Mouse (Mus musculus): Measurements from ENCODE around the gene Lmntd1. TPM values are rescaled to one million over a fixed set of nuclear protein-coding genes. Genes with fewer than 3 reads are reported as not detected.

Gene Lmntd1
- total and polyA plus RNA-seq, 3 experiments = 0.08 to 0.43 (median 0.26) TPM

- Histone ChIP-seq H3K4me3 (replicated peaks in 1 of 3; ENCODE audit: low read depth in 2 of 3, low read length in 2 of 3, poor library complexity in 1 of 3) (no peak within 1 kb of the TSS), H3K9ac (ENCODE audit: insufficient read depth, low read depth) (no peak within 1 kb of the TSS), H3K27me3 (replicated peaks) (no peaks in the 10 kb centered on the region), H3K79me2 (replicated peaks; ENCODE audit: control insufficient read depth, extremely low read depth, insufficient read depth, poor library complexity, severe bottlenecking) (no peaks in the 10 kb centered on the region), H3K27ac (ENCODE audit: insufficient read depth, low read depth) (no peak within 1 kb of the TSS), H3K36me3 (replicated peaks in 1 of 2; ENCODE audit: control insufficient read depth in 1 of 2, insufficient read depth in 1 of 2, low read length in 1 of 2) (no peaks in the 10 kb centered on the region), H3K4me2 (ENCODE audit: insufficient read depth, low read depth, poor library complexity, severe bottlenecking) (peak within 1 kb of the TSS; percentile 61), H3K4me1 (ENCODE audit: control insufficient read depth in 1 of 2, insufficient read depth in 2 of 2) (peaks cover 0 to 18% of the 10 kb centered on the region in 2 experiments; a peak in 2 of 4 replicates), H3K9me3 (replicated peaks; ENCODE audit: low read length) (no peaks in the 10 kb centered on the region)
- dilution Hi-C loops (cut with MboI; ENCODE audit: extremely low pct_ligation_motif_present, extremely low pct_unique_long_range_greater_than_20kb, low sequenced_read_pairs) (no loop called here), in situ Hi-C loops (cut with MboI; ENCODE audit: low pct_ligation_motif_present, low pct_unique_long_range_greater_than_20kb, low sequenced_read_pairs) (no loop called here)
- TF ChIP-seq TCF12 (IDR thresholded peaks at IDR 0.05; ENCODE audit: low read depth, low read length) = no peak
- TF ChIP-seq ZKSCAN1 (IDR thresholded peaks at IDR 0.05; ENCODE audit: borderline replicate concordance, low read depth, low read length) = no peak
- TF ChIP-seq EP300 (IDR thresholded peaks at IDR 0.05; ENCODE audit: low read length) = no peak
- no peak for TF ChIP-seq USF2 (conservative IDR thresholded peaks at IDR 0.05; ENCODE audit: low read depth, low read length)
- no peak for TF ChIP-seq MAZ (IDR thresholded peaks at IDR 0.05; ENCODE audit: low read depth, low read length)
- no peak for TF ChIP-seq CTCF (conservative IDR thresholded peaks at IDR 0.05 in 1 of 2, IDR thresholded peaks at IDR 0.05 in 1 of 2; ENCODE audit: low read depth in 2 of 2, low read length in 2 of 2)
- TF ChIP-seq GABPA (IDR thresholded peaks at IDR 0.05; ENCODE audit: insufficient replicate concordance, low read depth, low read length) = no peak
- no peak for TF ChIP-seq ZC3H11A (IDR thresholded peaks at IDR 0.05; ENCODE audit: low read depth, low read length)
- TF ChIP-seq ELF1 (IDR thresholded peaks at IDR 0.05; ENCODE audit: low read depth, low read length) = no peak
- TF ChIP-seq PAX5 (IDR thresholded peaks at IDR 0.05; ENCODE audit: low read length) = no peak
- TF ChIP-seq SIN3A (IDR thresholded peaks at IDR 0.05; ENCODE audit: low read length) = no peak
- no peak for TF ChIP-seq RAD21 (IDR thresholded peaks at IDR 0.05; ENCODE audit: low read depth, low read length)
- TF ChIP-seq TBP (conservative IDR thresholded peaks at IDR 0.05; ENCODE audit: low read depth, low read length) = no peak
- no peak for TF ChIP-seq CHD1 (IDR thresholded peaks at IDR 0.05; ENCODE audit: low read depth, low read length)
- no peak for DNase-seq (ENCODE audit: extremely low read depth)
Measured at GRCm38 (mm10) chr6:145615666-145616210, 1.6 kb upstream of the Lmntd1 start, which contains the start of gene Tuba3b. Tuba3b (plus strand) TSS chr6:145615757.

GRCm38 (mm10) chr6:145612611-145613010, 1.5 kb downstream of the Lmntd1 start:
- H3K9ac ChIP-seq (ENCODE audit: insufficient read depth, low read depth) = no peak overlapping the region
- H3K79me2 ChIP-seq (replicated peaks; ENCODE audit: control insufficient read depth, extremely low read depth, insufficient read depth, poor library complexity, severe bottlenecking) = no peaks in the 10 kb centered on the region
- no peaks in the 10 kb centered on the region for H3K27me3 ChIP-seq (replicated peaks)
- H3K27ac ChIP-seq (ENCODE audit: insufficient read depth, low read depth) = no peak overlapping the region
- in situ Hi-C loops (cut with MboI; ENCODE audit: low pct_ligation_motif_present, low pct_unique_long_range_greater_than_20kb, low sequenced_read_pairs) (no loop called here), dilution Hi-C loops (cut with MboI; ENCODE audit: extremely low pct_ligation_motif_present, extremely low pct_unique_long_range_greater_than_20kb, low sequenced_read_pairs) (no loop called here)
- no peaks in the 10 kb centered on the region for H3K9me3 ChIP-seq (replicated peaks; ENCODE audit: low read length)
- H3K4me1 ChIP-seq (ENCODE audit: control insufficient read depth in 1 of 2, insufficient read depth in 2 of 2) = peaks cover 0 to 18% of the 10 kb centered on the region in 2 experiments; a peak in 2 of 4 replicates
- no peak for DNase-seq (ENCODE audit: extremely low read depth)
- no peak overlapping the region for H3K4me2 ChIP-seq (ENCODE audit: insufficient read depth, low read depth, poor library complexity, severe bottlenecking)
- no peaks in the 10 kb centered on the region for H3K36me3 ChIP-seq (replicated peaks in 1 of 2; ENCODE audit: control insufficient read depth in 1 of 2, insufficient read depth in 1 of 2, low read length in 1 of 2)
- TF ChIP-seq ELF1 (IDR thresholded peaks at IDR 0.05; ENCODE audit: low read depth, low read length) = no peak
- no peak for TF ChIP-seq KAT2A (IDR thresholded peaks at IDR 0.05; ENCODE audit: insufficient replicate concordance, low read length)
- TF ChIP-seq SIN3A (IDR thresholded peaks at IDR 0.05; ENCODE audit: low read length) = no peak
- TF ChIP-seq MXI1 (IDR thresholded peaks at IDR 0.05; ENCODE audit: low read depth, low read length) = no peak
- no peak for TF ChIP-seq RCOR1 (conservative IDR thresholded peaks at IDR 0.05; ENCODE audit: low read depth, low read length)
- no peak for TF ChIP-seq HCFC1 (IDR thresholded peaks at IDR 0.05; ENCODE audit: low read depth, low read length)
- no peak for TF ChIP-seq USF1 (IDR thresholded peaks at IDR 0.05; ENCODE audit: low read depth, low read length)
- no peak for TF ChIP-seq EP300 (IDR thresholded peaks at IDR 0.05; ENCODE audit: low read length)
- TF ChIP-seq MAZ (IDR thresholded peaks at IDR 0.05; ENCODE audit: low read depth, low read length) = no peak
- no peak for TF ChIP-seq CHD2 (IDR thresholded peaks at IDR 0.05; ENCODE audit: low read length)
- TF ChIP-seq RAD21 (IDR thresholded peaks at IDR 0.05; ENCODE audit: low read depth, low read length) = no peak
- TF ChIP-seq POLR2A (IDR thresholded peaks at IDR 0.05; ENCODE audit: low read depth, low read length) = no peak
- no peak for TF ChIP-seq TBP (conservative IDR thresholded peaks at IDR 0.05; ENCODE audit: low read depth, low read length)
- no peak for TF ChIP-seq E2F4 (IDR thresholded peaks at IDR 0.05; ENCODE audit: insufficient replicate concordance, low read depth, low read length)
- no peak for TF ChIP-seq MYC (IDR thresholded peaks at IDR 0.05; ENCODE audit: low read depth, low read length)
- TF ChIP-seq ZNF384 (IDR thresholded peaks at IDR 0.05; ENCODE audit: low read depth, low read length) = no peak
- no peak for TF ChIP-seq POLR2AphosphoS2 (IDR thresholded peaks at IDR 0.05; ENCODE audit: low read depth, low read length)
- no peak overlapping the region for H3K4me3 ChIP-seq (replicated peaks in 1 of 3; ENCODE audit: low read depth in 2 of 3, low read length in 2 of 3, poor library complexity in 1 of 3)

All from CH12.LX (cell line).